Mouse (Mus musculus) right cerebral cortex, adult 2 months (tissue): ENCODE results near the gene Tpbpb.
"Not testable (repeated sequence)": the region's sequence is repeated elsewhere in the genome, so short reads cannot be mapped to it uniquely, and the experiment has no call there.

Experiments used
- DNase-seq, 2 experiments: peaks; one replicate each; pipeline ENCODE4 v3.0.0; 2021 to 2022; ENCODE audit warnings: low spot score in 2 of 2

Gene Tpbpb

GRCm38 (mm10) chr13:60904780-60905179, at the start of gene Tpbpb:
Gene Tpbpb, minus strand, starts transcription at chr13:60904880.
- not testable (repeated sequence) for DNase-seq

- not testable (repeated sequence) for DNase-seq
Measured at GRCm38 (mm10) chr13:60941884-60942283, 37.2 kb upstream of the Tpbpb start, which contains the start of gene Tpbpa. Gene Tpbpa, minus strand, starts transcription at chr13:60941984.

DNA sequence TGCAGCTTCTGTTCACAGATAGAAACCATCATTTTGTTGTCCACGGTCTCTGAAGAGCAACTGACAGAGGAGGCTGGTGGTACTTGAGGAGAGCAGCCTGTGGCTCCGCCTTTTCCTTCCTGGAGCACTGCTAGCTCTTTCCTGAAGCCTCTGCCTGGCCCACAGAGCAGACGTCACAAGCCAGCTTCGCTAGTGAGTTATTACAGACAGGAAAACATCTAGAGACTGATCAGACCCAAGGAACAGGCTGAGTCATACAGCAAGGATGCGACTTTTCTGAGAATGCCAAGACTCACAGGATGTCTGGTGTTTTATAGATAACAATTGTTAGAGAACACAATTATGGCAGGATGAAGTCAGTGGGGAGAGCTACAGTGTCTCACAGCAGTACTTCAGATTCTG, 31.8 kb upstream of the Tpbpb start, which contains the start of the genes Gm49391 and Ctla2a:
Gene Gm49391, minus strand, starts transcription at position 72 of the 402 bp plus-strand sequence.
Gene Ctla2a, minus strand, starts transcription at position 126 of the 402 bp plus-strand sequence.
- DNase-seq, result no peak

GRCm38 (mm10) chr13:60935490-60935889, 30.8 kb upstream of the Tpbpb start, which contains the start of gene Gm49393:
Gene Gm49393, minus strand, starts transcription at chr13:60935590.
- DNase-seq, result not testable (repeated sequence)

- no peak for DNase-seq
Measured at GRCm38 (mm10) chr13:60897328-60897727, 7.4 kb downstream of the Tpbpb start, which contains the start of gene Ctla2b. Gene Ctla2b, minus strand, starts transcription at chr13:60897447.

DNA sequence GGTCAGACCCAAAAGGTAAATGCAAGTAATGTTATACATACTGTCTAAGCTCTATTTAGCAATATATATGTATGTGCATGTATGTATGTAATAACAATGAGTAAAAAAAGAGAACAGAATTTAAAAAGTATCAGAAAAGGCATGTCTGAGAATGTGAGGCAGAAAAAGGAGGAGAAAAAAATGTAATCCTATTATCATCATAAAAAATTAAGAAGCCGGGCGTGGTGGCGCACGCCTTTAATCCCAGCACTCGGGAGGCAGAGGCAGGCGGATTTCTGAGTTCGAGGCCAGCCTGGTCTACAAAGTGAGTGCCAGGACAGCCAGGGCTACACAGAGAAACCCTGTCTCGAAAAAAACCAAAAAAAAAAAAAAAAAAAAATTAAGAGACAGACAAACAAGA, 7.9 kb downstream of the Tpbpb start, which contains the start of gene Gm49392:
Gene Gm49392, minus strand, starts transcription at position 101 of the 400 bp plus-strand sequence.
- not testable (repeated sequence) for DNase-seq

DNA sequence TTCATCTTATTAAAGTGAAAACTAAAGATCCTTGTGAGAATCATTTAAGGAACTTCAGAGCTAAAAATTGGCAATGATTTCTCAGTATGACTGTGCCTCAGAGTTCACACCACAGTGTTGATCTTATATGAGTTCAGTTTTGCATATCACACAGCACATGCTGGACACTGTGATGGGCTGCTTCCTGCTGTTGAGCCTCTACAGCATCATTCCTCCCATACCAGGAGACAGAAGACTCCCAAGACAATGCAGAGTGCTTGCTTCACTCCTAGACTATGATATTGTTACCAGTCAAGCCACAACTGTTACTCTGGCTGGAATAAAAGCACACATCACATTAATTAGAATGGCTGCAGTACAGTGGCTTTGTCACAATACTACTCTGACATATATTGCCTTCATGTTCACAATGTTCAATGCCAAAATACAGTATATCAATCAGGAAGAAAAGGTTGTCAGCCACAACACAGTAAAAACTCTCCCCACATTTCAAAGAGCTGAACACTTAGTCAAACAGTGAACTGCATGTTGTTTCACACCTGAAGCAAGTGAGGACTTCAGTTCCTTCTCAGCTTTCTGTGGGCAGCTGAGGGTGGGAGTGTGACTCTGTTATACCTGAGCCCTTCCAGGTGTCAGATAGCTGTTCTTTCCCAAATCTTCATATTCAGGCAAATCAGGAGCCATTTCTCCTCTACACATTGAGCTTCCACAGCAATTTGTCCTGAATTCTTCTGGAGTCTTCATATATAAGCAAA, 9.1 kb downstream of the Tpbpb start:
- DNase-seq, result no peak

- no peak for DNase-seq
Measured at GRCm38 (mm10) chr13:60892301-60892700, 12.4 kb downstream of the Tpbpb start.

DNA sequence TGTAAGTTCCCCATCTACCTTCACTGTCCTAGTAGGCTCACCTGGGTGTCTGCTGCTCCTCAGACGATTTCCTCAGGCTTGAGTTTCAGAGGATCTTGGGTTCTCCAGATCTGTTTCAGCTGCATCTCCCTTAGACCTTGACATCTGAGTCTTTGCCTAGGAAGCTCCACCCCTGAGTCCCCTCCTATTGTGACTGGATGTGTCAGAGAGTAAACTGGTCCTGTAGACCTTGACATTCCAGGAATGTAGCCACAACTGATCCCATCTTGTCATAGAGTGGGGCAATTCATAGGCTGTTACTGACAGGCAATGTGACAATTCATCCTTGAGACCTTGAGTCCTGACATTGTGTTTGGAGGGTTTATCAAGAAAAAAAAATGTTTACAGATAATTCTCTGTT, 40.4 kb downstream of the Tpbpb start, which contains the start of gene 4930486L24Rik:
Gene 4930486L24Rik, minus strand, starts transcription at position 195 of the 400 bp plus-strand sequence.
- no peak for DNase-seq
